Mouse (Mus musculus) limb, embryonic 14.5 days (tissue): ENCODE measurements around the gene Dctpp1. TPM values are rescaled to one million over a fixed set of nuclear protein-coding genes. Genes with fewer than 3 reads are reported as not detected.

Experiments
- ATAC-seq: fragments of 200-750 bp; cut with Nextera tagmentation; 2 replicates; pipeline ENCODE4 v1.8.0; 2017; ENCODE audit warnings: low read depth, moderate number of reproducible peaks, moderate TSS enrichment; ENCODE audit not compliant: low FRiP score
- DNase-seq: peaks from one replicate; pipeline ENCODE4 v3.0.0-alpha.2; 2015; ENCODE audit warnings: low spot score
- H3K27ac ChIP-seq: fragments of 300-500 bp; sonication (generic); replicated peaks from 2 replicates; pipeline ENCODE4 v1.5.1; 2014; ENCODE audit warnings: low read depth, mild to moderate bottlenecking, low read length, moderate library complexity, mixed read lengths
- H3K27me3 ChIP-seq: fragments of 300-500 bp; sonication (generic); 2 replicates; pipeline ENCODE4 v1.6.1; 2014; ENCODE audit warnings: low read length, mixed read lengths; ENCODE audit not compliant: control insufficient read depth, insufficient read depth
- H3K36me3 ChIP-seq: fragments of 300-500 bp; sonication (generic); 2 replicates; pipeline ENCODE4 v1.6.1; 2014; ENCODE audit warnings: mild to moderate bottlenecking, low read length, moderate library complexity, mixed read lengths; ENCODE audit not compliant: control insufficient read depth, insufficient read depth
- H3K4me1 ChIP-seq: fragments of 300-500 bp; sonication (generic); 2 replicates; pipeline ENCODE4 v1.6.1; 2014; ENCODE audit warnings: antibody characterized with exemption, low read length, mixed read lengths; ENCODE audit not compliant: control insufficient read depth, insufficient read depth
- H3K4me2 ChIP-seq: fragments of 300-500 bp; sonication (generic); replicated peaks from 2 replicates; pipeline ENCODE4 v1.6.1; 2014; ENCODE audit warnings: low read depth, mild to moderate bottlenecking, low read length, moderate library complexity; ENCODE audit not compliant: severe bottlenecking
- H3K4me3 ChIP-seq: fragments of 300-500 bp; sonication (generic); replicated peaks from 2 replicates; pipeline ENCODE4 v1.5.1; 2014; ENCODE audit warnings: low read length
- H3K9ac ChIP-seq: fragments of 300-500 bp; sonication (generic); 2 replicates; pipeline ENCODE4 v1.6.1; 2014; ENCODE audit warnings: mild to moderate bottlenecking, low read depth, low read length, moderate library complexity; ENCODE audit not compliant: severe bottlenecking
- H3K9me3 ChIP-seq: fragments of 300-500 bp; sonication (generic); 2 replicates; pipeline ENCODE4 v1.6.1; 2016; ENCODE audit warnings: low read length; ENCODE audit not compliant: control insufficient read depth
- POLR2A ChIP-seq: fragments of 200-500 bp; IDR thresholded peaks from 2 replicates; pipeline ENCODE4 v1.8.0; 2012; ENCODE audit warnings: inconsistent platforms, mild to moderate bottlenecking, moderate library complexity, borderline replicate concordance; ENCODE audit not compliant: insufficient read depth, insufficient read length; ENCODE audit errors: extremely low read depth
- WGBS: fragments of 180-500 bp; shearing (Covaris S2); extraction: QIAGEN DNeasy Blood & Tissue Kit; methylation state at CpG from one replicate; pipeline ENCODE4 v1.1.7; 2014; 5-methylcytosine and 5-hydroxymethylcytosine counted together
- polyA plus RNA-seq, 2 experiments: library from polyadenylated mRNA; depleted of rRNA in 1 of 2; stranded (reverse) in 1 of 2; unstranded in 1 of 2; fragments of >200 nt; fragmentation: Nextera tagmentation in 1 of 2; extraction: Ambion mirVana in 1 of 2; gene quantifications; 2 replicates each; pipeline versions ENCODE4 v1.2.1 to v1.2.3; 2012 to 2014

The Dctpp1 gene
- polyA plus RNA-seq, 2 experiments, result 100 to 177 TPM

- no peak for TF ChIP-seq POLR2A
- Histone ChIP-seq H3K4me2 (no peak overlapping the region), H3K27ac (no peak overlapping the region), H3K4me3 (no peak overlapping the region), H3K4me1 (peaks cover 10% of the 10 kb centered on the region), H3K9me3 (no peaks in the 10 kb centered on the region), H3K27me3 (no peaks in the 10 kb centered on the region), H3K36me3 (no peaks in the 10 kb centered on the region), H3K9ac (no peak overlapping the region)
- 89% methylated on average over 4 of the region's 4 CpGs for WGBS
- DNase-seq (no peak), ATAC-seq (no peak)
These were observed 41.8 kb downstream of the Dctpp1 start for GRCm38 (mm10) chr7:127218670-127219069.

DNA sequence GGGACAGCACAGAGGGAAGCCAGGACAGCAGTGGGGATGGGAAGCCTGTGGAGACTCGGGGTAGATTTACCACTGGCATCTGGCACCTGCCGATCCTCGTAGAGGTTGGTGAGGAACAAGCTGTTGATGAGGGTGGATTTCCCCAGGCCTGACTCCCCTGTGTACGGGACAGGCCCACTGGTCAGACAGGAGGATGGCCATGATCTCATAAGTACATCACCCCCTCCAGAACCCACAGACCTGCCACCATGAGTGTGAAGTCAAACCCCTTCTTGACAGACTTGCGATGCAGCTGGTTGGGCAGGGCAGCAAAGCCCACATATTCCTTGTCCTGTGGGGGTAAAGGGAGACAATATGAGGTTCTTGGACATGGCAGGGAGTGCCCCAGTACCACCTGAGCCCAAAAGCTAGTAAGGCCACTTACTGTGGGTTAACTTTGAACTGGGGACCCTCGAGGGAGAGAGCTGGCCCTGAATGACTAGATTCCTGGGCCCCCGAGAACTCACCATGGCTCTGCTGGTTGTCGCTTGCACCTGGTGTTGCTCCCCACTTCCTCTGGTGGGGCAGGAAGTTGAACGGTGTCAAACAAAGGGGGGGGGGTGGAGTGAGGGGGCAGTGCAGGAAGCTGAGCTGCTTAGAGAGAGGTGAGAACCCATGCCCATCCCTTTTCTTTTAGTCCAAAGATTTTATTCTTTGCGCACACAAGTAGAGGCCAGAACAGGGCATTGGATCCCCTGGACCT lies 42.4 kb downstream of the Dctpp1 start:
- no peak for TF ChIP-seq POLR2A
- 71% methylated on average over 10 of the region's 10 CpGs for WGBS
- ATAC-seq, result no peak
- no peaks in the 10 kb centered on the region for H3K36me3 ChIP-seq
- no peak overlapping the region for H3K9ac ChIP-seq
- peaks cover 10% of the 10 kb centered on the region for H3K4me1 ChIP-seq
- H3K4me3 ChIP-seq, result no peak overlapping the region
- H3K27ac ChIP-seq, result no peak overlapping the region
- no peaks in the 10 kb centered on the region for H3K27me3 ChIP-seq
- DNase-seq, result no peak
- H3K9me3 ChIP-seq, result no peaks in the 10 kb centered on the region
- no peak overlapping the region for H3K4me2 ChIP-seq

GRCm38 (mm10) chr7:127217475-127217874 lies 43.0 kb downstream of the Dctpp1 start:
- Histone ChIP-seq H3K4me1 (peaks cover 10% of the 10 kb centered on the region), H3K36me3 (no peaks in the 10 kb centered on the region), H3K4me2 (no peak overlapping the region), H3K9ac (no peak overlapping the region), H3K27ac (no peak overlapping the region), H3K9me3 (no peaks in the 10 kb centered on the region), H3K4me3 (no peak overlapping the region), H3K27me3 (no peaks in the 10 kb centered on the region)
- DNase-seq (no peak), ATAC-seq (no peak)
- 86% methylated on average over 6 of the region's 6 CpGs for WGBS
- no peak for TF ChIP-seq POLR2A

DNA sequence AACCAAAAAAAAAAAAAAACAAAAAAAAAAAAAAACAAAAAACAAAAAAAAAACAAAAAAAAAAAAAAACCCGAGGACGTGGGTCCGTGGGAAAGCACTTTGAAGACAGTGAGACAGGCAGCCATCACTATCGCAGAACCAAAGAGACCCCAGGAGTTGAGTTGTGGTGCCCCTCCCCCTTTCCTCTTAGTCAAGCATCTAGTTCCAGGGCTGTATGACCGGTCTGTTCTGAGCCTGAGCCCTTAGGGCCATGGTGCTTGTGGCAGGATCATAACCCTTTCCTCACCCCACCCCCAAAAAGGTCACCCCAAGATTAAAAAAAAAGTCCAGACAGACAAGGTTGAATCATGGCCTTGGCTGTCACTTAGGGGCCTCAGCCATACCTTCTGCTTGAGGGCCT lies 44.2 kb downstream of the Dctpp1 start:
- 85% methylated on average over 5 of the region's 5 CpGs for WGBS
- H3K27me3 ChIP-seq, result no peaks in the 10 kb centered on the region
- no peaks in the 10 kb centered on the region for H3K36me3 ChIP-seq
- no peak overlapping the region for H3K27ac ChIP-seq
- no peaks in the 10 kb centered on the region for H3K9me3 ChIP-seq
- no peak overlapping the region for H3K4me3 ChIP-seq
- no peak for DNase-seq
- no peak overlapping the region for H3K9ac ChIP-seq
- no peak for TF ChIP-seq POLR2A
- no peak overlapping the region for H3K4me2 ChIP-seq
- no peak for ATAC-seq
- peaks cover 10% of the 10 kb centered on the region for H3K4me1 ChIP-seq

- H3K9me3 ChIP-seq, result no peaks in the 10 kb centered on the region
- peak overlapping the region; percentile 53 for H3K9ac ChIP-seq
- DNase-seq (peak; percentile 82), ATAC-seq (peak; percentile 48)
- TF ChIP-seq POLR2A, result no peak
- H3K4me2 ChIP-seq, result peak overlapping the region; percentile 60
- H3K27me3 ChIP-seq, result no peaks in the 10 kb centered on the region
- H3K27ac ChIP-seq, result no peak overlapping the region; the same call in 1 of the 2 replicates
- 20% methylated on average over 33 of the region's 33 CpGs for WGBS
- peak overlapping the region; percentile 34 for H3K4me3 ChIP-seq
- H3K36me3 ChIP-seq, result no peaks in the 10 kb centered on the region
- peaks cover 10% of the 10 kb centered on the region for H3K4me1 ChIP-seq
These were observed 45.3 kb downstream of the Dctpp1 start for GRCm38 (mm10) chr7:127214981-127215871.
